Mouse (Mus musculus): ENCODE results near the gene Pi16.

- TF ChIP-seq POLR2A (IDR thresholded peaks at IDR 0.05; ENCODE audit: borderline replicate concordance, control insufficient read depth, low read depth, low read length) = no peak
- no peak for TF ChIP-seq CTCF (IDR thresholded peaks at IDR 0.05; ENCODE audit: control insufficient read depth, insufficient read depth, low read length)
Observed at GRCm38 (mm10) chr17:29273156-29273555, 44.3 kb upstream of the Pi16 start.

Data from bone marrow, adult 2 months (tissue).